Mouse (Mus musculus) right cerebral cortex, postnatal 10 days (tissue): Measurements from ENCODE around the gene Tepsin.
A peak's percentile ranks its signal among the peaks of the same experiment; 100 is the strongest.

Experiments used
- DNase-seq, 2 experiments: peaks; one replicate each; pipeline ENCODE4 v3.0.0; 2021; ENCODE audit warnings: low spot score in 2 of 2

The Tepsin gene

DNA sequence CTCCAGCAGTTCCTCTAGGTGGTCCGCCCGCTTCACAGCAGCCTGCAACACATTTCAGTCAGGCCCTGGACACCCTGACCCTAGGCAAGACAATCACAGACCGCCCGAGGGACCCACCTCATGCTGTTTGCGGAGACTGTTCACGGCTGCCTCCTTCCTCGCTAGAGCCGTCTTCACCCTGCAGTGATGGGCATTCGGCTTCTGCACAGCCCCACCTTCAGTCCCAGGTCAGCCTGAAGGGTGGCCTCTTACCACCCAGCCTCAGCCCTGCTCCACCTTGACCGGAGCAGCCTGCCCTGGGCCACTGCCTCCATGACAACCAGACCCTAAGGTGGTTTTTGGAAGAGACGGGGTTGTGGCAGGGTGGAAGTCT, 33.9 kb downstream of the Tepsin start:
- DNase-seq, result no peak

- no peak for DNase-seq
These were observed 34.4 kb downstream of the Tepsin start for GRCm38 (mm10) chr11:120064006-120064667.

DNA sequence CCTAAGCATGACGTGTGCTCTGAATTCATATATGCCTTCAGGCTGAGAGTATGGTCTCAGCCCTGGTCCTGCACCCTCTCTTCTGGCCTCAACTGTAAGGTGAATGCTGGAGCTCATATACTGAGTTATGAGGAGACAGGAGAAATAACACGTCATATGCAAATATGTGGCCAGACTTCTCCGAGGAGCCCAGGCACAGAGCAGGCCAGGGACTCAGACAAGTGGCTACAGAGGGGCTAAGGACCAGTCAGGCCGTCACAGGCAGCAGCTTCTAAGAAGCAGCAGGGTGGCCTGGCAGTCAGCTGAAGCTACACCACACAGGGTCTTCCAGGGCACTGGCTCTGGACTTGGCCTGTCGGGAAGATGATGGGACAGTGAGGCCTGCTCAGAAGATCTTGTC, 35.2 kb downstream of the Tepsin start:
- no peak for DNase-seq

- DNase-seq, result no peak
These were observed 37.9 kb downstream of the Tepsin start for GRCm38 (mm10) chr11:120060634-120061033.

DNA sequence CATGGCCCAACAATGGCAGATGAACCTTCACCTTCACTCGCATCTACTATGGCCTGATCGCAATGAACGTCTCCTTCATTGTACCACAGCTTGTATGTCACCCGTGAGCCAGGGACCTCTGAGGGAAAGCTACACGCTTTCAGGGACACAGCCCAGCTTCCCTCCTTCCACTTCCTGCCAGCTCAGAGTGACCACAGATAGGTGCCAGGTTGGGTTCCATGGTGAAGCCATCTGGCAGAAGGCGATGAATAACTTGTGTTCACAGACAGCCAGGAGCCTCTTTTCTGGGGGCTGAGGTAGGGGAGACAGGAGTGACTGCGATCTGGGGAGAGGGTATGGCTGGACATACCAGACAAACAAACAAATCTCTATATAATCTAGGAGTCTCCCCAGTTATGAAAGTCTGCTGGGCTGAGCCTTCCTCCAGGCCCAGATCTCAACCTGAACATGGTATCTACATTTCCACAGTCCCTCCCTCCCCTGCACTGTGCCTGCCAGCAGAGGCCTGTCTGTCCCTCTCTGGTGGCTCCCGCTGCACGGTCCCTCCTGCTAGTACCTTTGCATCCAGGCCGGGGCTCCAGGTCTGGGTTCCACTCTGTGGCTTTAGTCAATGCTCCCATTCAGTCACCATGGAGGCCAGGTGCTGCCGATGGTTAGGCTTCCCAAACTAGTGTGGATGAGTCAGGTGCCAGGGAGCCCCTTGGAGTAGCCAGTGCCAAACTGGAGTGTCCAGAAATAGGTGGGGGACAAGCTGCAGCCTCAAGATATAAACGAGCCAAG, 42.4 kb downstream of the Tepsin start:
- DNase-seq, result no peak

- DNase-seq, result no peak
These were observed 44.7 kb downstream of the Tepsin start for GRCm38 (mm10) chr11:120053846-120054245.

GRCm38 (mm10) chr11:120052274-120052673, 46.3 kb downstream of the Tepsin start:
- no peak for DNase-seq

DNA sequence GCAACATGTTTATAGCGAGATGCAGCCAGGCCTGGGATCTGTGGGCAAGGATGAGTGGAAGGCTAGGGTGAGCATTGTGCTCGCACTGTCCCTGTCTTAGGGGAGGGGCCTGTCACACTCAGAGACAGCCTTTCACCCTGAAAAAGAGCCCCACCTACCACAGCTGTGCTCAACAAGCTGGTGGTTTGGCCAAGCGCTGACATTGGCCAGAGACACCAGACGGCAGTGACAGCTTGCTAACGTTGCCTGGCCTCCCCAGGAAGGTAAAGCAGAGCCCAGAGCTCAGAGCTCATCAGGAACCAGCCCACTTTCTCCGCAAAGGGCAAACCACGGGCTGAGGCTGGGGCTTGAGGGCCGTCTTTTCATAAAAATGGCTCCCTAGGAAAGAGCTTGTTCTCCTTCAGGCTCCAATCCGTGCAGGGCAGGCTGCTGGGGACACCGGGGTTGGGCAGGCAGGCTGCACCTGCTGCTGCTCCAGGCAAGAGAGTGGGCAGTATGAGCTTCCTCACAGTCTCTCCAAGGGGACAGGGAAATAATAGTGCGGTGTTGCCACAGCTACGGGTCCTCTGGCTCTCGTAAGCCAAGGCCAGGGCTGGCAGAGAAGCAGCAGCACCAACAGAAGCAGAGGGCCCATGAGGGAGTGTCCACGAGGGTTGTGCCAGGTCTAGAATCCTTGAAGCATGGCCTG, 47.3 kb downstream of the Tepsin start:
- DNase-seq, result no peak

GRCm38 (mm10) chr11:120049067-120049466, 49.5 kb downstream of the Tepsin start:
- DNase-seq, result no peak

GRCm38 (mm10) chr11:120048252-120048556, 50.3 kb downstream of the Tepsin start:
- DNase-seq, result peak; percentile 75 to 83

GRCm38 (mm10) chr11:120047531-120048251, 50.8 kb downstream of the Tepsin start:
- no peak for DNase-seq

DNA sequence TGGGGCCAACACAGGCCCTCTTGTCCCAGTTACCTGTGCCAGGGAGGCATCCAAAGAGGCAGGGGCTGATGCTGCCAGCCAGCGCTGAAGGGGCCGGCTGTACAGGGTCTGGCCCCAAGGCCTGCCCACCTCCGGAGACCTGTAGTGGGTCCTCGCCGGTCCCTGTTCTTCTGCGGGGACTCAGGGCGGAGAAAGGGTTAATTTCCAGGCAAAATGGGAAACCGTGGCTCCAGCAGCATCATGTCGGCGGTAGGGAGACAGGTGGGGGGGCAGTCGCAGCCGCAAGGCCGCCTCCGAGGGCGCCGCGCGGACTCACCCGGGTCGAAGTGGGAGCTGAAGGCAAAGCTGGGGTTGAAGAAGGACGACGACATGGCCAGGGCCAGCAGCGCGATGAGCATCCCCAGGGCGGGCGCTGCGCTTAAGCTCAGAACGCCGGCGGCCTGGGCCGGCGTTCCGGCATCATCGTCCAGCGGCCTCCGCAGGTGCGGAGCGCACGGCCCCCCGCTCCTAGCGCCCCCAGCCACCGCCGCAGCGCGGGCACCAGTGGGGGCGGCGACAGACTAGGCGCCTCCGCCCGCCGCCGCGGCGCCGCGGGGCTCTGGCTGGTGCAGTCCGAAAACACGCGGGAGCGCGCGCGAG, 51.9 kb downstream of the Tepsin start, which contains the start of gene Aatk:
Gene Aatk, minus strand, starts transcription at position 615 of the 639 bp plus-strand sequence.
- DNase-seq, result peak in 1 of 2 experiments; percentile 62

- DNase-seq, result peak; percentile 76 to 80
These were observed 52.5 kb downstream of the Tepsin start for GRCm38 (mm10) chr11:120045839-120046552.

GRCm38 (mm10) chr11:120045341-120045740, 53.2 kb downstream of the Tepsin start:
- DNase-seq, result no peak

- DNase-seq, result no peak
These were observed 56.2 kb downstream of the Tepsin start for GRCm38 (mm10) chr11:120042141-120042838.

- peak; percentile 74 to 82 for DNase-seq
These were observed 57.1 kb downstream of the Tepsin start for GRCm38 (mm10) chr11:120041191-120042123.
